Mouse (Mus musculus) cortical plate, adult 2 months (tissue): Measurements from ENCODE around the gene Pdp2.

ENCODE experiments used
- CTCF ChIP-seq: fragments of 200-500 bp; IDR thresholded peaks from 2 replicates; pipeline ENCODE4 v1.5.1; 2011; ENCODE audit warnings: mild to moderate bottlenecking, control low read depth, low read length; ENCODE audit not compliant: insufficient read depth; ENCODE audit errors: extremely low read depth
- POLR2A ChIP-seq: fragments of 200-500 bp; IDR thresholded peaks from 2 replicates; pipeline ENCODE4 v1.6.1; 2011; ENCODE audit warnings: mild to moderate bottlenecking, low read length, control low read depth; ENCODE audit not compliant: insufficient read depth; ENCODE audit errors: extremely low read depth

DNA sequence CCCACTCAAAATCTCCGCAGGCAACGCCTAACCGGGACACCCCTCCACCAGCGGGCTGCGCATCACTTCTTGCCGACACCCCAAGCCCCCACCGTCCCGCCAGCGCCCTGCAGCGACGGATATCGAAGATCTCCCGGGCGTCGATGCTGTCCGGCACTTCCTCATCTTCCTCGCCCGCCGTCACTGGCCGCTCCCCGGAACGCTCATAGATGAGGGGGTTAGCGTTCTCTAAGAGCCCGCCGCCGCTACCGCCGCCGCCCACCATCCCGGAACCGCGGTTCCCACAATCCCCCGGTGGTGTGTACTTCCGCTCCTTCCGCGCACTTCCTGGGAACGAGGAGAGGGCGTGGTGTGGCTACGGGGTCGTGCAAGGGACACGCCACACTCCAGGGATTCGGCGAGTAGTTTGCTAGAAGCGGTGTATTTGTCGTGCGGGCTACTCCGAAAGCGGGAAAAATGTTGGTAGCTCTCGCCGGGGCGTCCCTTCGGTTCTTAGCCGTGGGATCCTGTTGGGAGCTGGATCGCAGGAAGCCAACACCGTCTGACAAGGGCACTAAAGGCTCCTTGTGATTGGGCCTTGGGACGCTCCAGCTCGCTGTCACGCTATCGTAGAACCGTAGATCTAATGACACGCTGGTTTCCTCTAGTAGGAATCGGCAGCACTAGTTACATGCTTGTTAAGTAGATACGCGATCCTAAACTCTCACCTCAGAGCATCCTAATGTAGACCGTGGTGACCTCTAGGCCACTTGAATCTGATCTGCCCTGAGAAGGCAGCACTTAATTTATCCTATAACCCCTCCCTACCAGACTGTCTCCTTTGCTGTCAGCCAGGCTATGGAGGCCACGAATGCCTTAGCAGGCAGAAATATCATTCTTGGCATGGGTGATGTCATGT is 50.4 kb downstream of the Pdp2 start, which contains the start of gene Ciao2b:
- TF ChIP-seq CTCF (no peak), POLR2A (no peak)
